Mouse (Mus musculus): ENCODE measurements around the gene Gm10057.
"Not testable (repeated sequence)": the region's sequence is repeated elsewhere in the genome, so short reads cannot be mapped to it uniquely, and the experiment has no call there.

The Gm10057 gene

DNA sequence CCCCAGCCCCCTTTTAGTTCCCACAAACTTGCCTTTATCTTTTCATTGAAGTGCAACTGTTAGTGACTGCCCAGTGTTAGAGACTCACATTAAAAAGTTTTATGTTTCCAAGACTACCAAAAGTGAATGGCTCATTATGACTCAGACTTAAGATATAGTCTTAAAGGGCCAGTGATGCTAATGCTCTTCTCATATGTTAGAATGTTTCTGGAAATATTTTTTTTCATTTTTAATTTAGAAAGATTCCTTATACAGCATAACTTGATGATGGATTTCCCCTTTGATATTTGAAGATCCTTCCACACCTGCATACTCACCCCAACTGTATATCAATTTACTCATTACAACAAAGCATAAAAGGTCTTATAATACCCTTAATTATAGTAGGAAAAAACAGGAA lies at the start of gene Gm10057:
TSS of gene Gm10057 (minus strand) at position 101 of the 400 bp plus-strand sequence.
- not testable (repeated sequence) for DNase-seq (ENCODE audit: low spot score in 2 of 2)

GRCm38 (mm10) chrX:154033727-154034126 lies 21.1 kb downstream of the Gm10057 start, which contains the start of gene 4921511M17Rik:
Gene 4921511M17Rik (minus strand): TSS chrX:154033827.
- not testable (repeated sequence) for DNase-seq (ENCODE audit: low spot score in 2 of 2)

DNA sequence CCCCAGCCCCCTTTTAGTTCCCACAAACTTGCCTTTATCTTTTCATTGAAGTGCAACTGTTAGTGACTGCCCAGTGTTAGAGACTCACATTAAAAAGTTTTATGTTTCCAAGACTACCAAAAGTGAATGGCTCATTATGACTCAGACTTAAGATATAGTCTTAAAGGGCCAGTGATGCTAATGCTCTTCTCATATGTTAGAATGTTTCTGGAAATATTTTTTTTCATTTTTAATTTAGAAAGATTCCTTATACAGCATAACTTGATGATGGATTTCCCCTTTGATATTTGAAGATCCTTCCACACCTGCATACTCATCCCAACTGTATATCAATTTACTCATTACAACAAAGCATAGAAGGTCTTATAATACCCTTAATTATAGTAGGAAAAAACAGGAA lies 42.3 kb downstream of the Gm10057 start, which contains the start of gene Samt1:
TSS of gene Samt1 (minus strand) at position 101 of the 400 bp plus-strand sequence.
- not testable (repeated sequence) for DNase-seq (ENCODE audit: low spot score in 2 of 2)
